Mouse (Mus musculus): Measurements from ENCODE around the gene Stx18. TPM values are rescaled to one million over a fixed set of nuclear protein-coding genes. Genes with fewer than 3 reads are reported as not detected.
A peak's percentile ranks its signal among the peaks of the same experiment; 100 is the strongest.

Gene Stx18
- polyA plus RNA-seq, 1 experiment from 2014 or later = 47.6 TPM

GRCm38 (mm10) chr5:38099139-38099676 is 60.7 kb downstream of the Stx18 start:
- Histone ChIP-seq H3K4me2 (replicated peaks; ENCODE audit: low read depth, low read length) (no peak overlapping the region), H3K9ac (replicated peaks; ENCODE audit: low read depth, low read length) (no peak overlapping the region), H3K27ac (ENCODE audit: low read length) (no peak overlapping the region), H3K36me3 (ENCODE audit: control insufficient read depth, insufficient read depth, low read length) (no peaks in the 10 kb centered on the region), H3K4me1 (ENCODE audit: control insufficient read depth, insufficient read depth, low read length) (no peaks in the 10 kb centered on the region), H3K4me3 (ENCODE audit: low read depth, low read length) (no peak overlapping the region), H3K27me3 (ENCODE audit: control insufficient read depth, insufficient read depth, low read length) (no peaks in the 10 kb centered on the region), H3K9me3 (ENCODE audit: control insufficient read depth, low read depth, low read length) (no peaks in the 10 kb centered on the region)
- ATAC-seq (ENCODE audit: insufficient number of reproducible peaks, insufficient read depth, low FRiP score, low read depth) = no peak
- WGBS = 94% methylated on average over 2 of the region's 2 CpGs

GRCm38 (mm10) chr5:38102945-38103344 is 64.4 kb downstream of the Stx18 start:
- no peak for ATAC-seq (ENCODE audit: insufficient number of reproducible peaks, insufficient read depth, low FRiP score, low read depth)
- no peaks in the 10 kb centered on the region for H3K9me3 ChIP-seq (ENCODE audit: control insufficient read depth, low read depth, low read length)
- no peaks in the 10 kb centered on the region for H3K4me1 ChIP-seq (ENCODE audit: control insufficient read depth, insufficient read depth, low read length)
- WGBS = 90% methylated on average over 2 of the region's 2 CpGs
- H3K4me2 ChIP-seq (replicated peaks; ENCODE audit: low read depth, low read length) = no peak overlapping the region
- no peaks in the 10 kb centered on the region for H3K27me3 ChIP-seq (ENCODE audit: control insufficient read depth, insufficient read depth, low read length)
- no peak overlapping the region for H3K27ac ChIP-seq (ENCODE audit: low read length)
- peaks cover 9% of the 10 kb centered on the region; the same call in 1 of the 2 replicates for H3K36me3 ChIP-seq (ENCODE audit: control insufficient read depth, insufficient read depth, low read length)
- no peak overlapping the region for H3K9ac ChIP-seq (replicated peaks; ENCODE audit: low read depth, low read length)
- no peak overlapping the region for H3K4me3 ChIP-seq (ENCODE audit: low read depth, low read length)

GRCm38 (mm10) chr5:38106080-38106697 is 67.6 kb downstream of the Stx18 start:
- no peak for ATAC-seq (ENCODE audit: insufficient number of reproducible peaks, insufficient read depth, low FRiP score, low read depth)
- no peaks in the 10 kb centered on the region for H3K27me3 ChIP-seq (ENCODE audit: control insufficient read depth, insufficient read depth, low read length)
- peaks cover 9% of the 10 kb centered on the region; the same call in 1 of the 2 replicates for H3K36me3 ChIP-seq (ENCODE audit: control insufficient read depth, insufficient read depth, low read length)
- H3K4me2 ChIP-seq (replicated peaks; ENCODE audit: low read depth, low read length) = no peak overlapping the region
- no peak overlapping the region for H3K4me3 ChIP-seq (ENCODE audit: low read depth, low read length)
- WGBS = 75% methylated on average over 14 of the region's 14 CpGs
- no peak overlapping the region for H3K9ac ChIP-seq (replicated peaks; ENCODE audit: low read depth, low read length)
- no peaks in the 10 kb centered on the region for H3K4me1 ChIP-seq (ENCODE audit: control insufficient read depth, insufficient read depth, low read length)
- H3K9me3 ChIP-seq (ENCODE audit: control insufficient read depth, low read depth, low read length) = no peaks in the 10 kb centered on the region
- H3K27ac ChIP-seq (ENCODE audit: low read length) = no peak overlapping the region

GRCm38 (mm10) chr5:38106807-38107206 is 68.3 kb downstream of the Stx18 start:
- no peaks in the 10 kb centered on the region for H3K4me1 ChIP-seq (ENCODE audit: control insufficient read depth, insufficient read depth, low read length)
- no peak overlapping the region for H3K4me2 ChIP-seq (replicated peaks; ENCODE audit: low read depth, low read length)
- no peak for ATAC-seq (ENCODE audit: insufficient number of reproducible peaks, insufficient read depth, low FRiP score, low read depth)
- no peaks in the 10 kb centered on the region for H3K9me3 ChIP-seq (ENCODE audit: control insufficient read depth, low read depth, low read length)
- H3K4me3 ChIP-seq (ENCODE audit: low read depth, low read length) = no peak overlapping the region
- no peak overlapping the region for H3K27ac ChIP-seq (ENCODE audit: low read length)
- no peak overlapping the region for H3K9ac ChIP-seq (replicated peaks; ENCODE audit: low read depth, low read length)
- WGBS = 87% methylated on average over 10 of the region's 10 CpGs
- no peaks in the 10 kb centered on the region for H3K27me3 ChIP-seq (ENCODE audit: control insufficient read depth, insufficient read depth, low read length)
- peaks cover 9% of the 10 kb centered on the region; the same call in 1 of the 2 replicates for H3K36me3 ChIP-seq (ENCODE audit: control insufficient read depth, insufficient read depth, low read length)

- no peaks in the 10 kb centered on the region for H3K9me3 ChIP-seq (ENCODE audit: control insufficient read depth, low read depth, low read length)
- peaks cover 7% of the 10 kb centered on the region; the same call in 1 of the 2 replicates for H3K36me3 ChIP-seq (ENCODE audit: control insufficient read depth, insufficient read depth, low read length)
- H3K9ac ChIP-seq (replicated peaks; ENCODE audit: low read depth, low read length) = no peak overlapping the region
- H3K27me3 ChIP-seq (ENCODE audit: control insufficient read depth, insufficient read depth, low read length) = no peaks in the 10 kb centered on the region
- no peak overlapping the region for H3K27ac ChIP-seq (ENCODE audit: low read length)
- no peaks in the 10 kb centered on the region for H3K4me1 ChIP-seq (ENCODE audit: control insufficient read depth, insufficient read depth, low read length)
- H3K4me2 ChIP-seq (replicated peaks; ENCODE audit: low read depth, low read length) = no peak overlapping the region
- 90% methylated on average over 2 of the region's 2 CpGs for WGBS
- ATAC-seq (ENCODE audit: insufficient number of reproducible peaks, insufficient read depth, low FRiP score, low read depth) = no peak
- H3K4me3 ChIP-seq (ENCODE audit: low read depth, low read length) = no peak overlapping the region
These were observed 76.0 kb downstream of the Stx18 start for GRCm38 (mm10) chr5:38114526-38114925.

GRCm38 (mm10) chr5:38117056-38117455 is 78.5 kb downstream of the Stx18 start:
- Histone ChIP-seq H3K27ac (ENCODE audit: low read length) (no peak overlapping the region), H3K9me3 (ENCODE audit: control insufficient read depth, low read depth, low read length) (no peaks in the 10 kb centered on the region), H3K36me3 (ENCODE audit: control insufficient read depth, insufficient read depth, low read length) (peaks cover 7% of the 10 kb centered on the region; the same call in 1 of the 2 replicates), H3K9ac (replicated peaks; ENCODE audit: low read depth, low read length) (no peak overlapping the region), H3K27me3 (ENCODE audit: control insufficient read depth, insufficient read depth, low read length) (no peaks in the 10 kb centered on the region), H3K4me2 (replicated peaks; ENCODE audit: low read depth, low read length) (no peak overlapping the region), H3K4me1 (ENCODE audit: control insufficient read depth, insufficient read depth, low read length) (no peaks in the 10 kb centered on the region), H3K4me3 (ENCODE audit: low read depth, low read length) (no peak overlapping the region)
- WGBS = 93% methylated on average over 1 of the region's 1 CpGs
- peak; percentile 88 for ATAC-seq (ENCODE audit: insufficient number of reproducible peaks, insufficient read depth, low FRiP score, low read depth)

GRCm38 (mm10) chr5:38119268-38119667 is 80.7 kb downstream of the Stx18 start:
- Histone ChIP-seq H3K4me2 (replicated peaks; ENCODE audit: low read depth, low read length) (no peak overlapping the region), H3K27me3 (ENCODE audit: control insufficient read depth, insufficient read depth, low read length) (no peaks in the 10 kb centered on the region), H3K4me1 (ENCODE audit: control insufficient read depth, insufficient read depth, low read length) (no peaks in the 10 kb centered on the region), H3K9me3 (ENCODE audit: control insufficient read depth, low read depth, low read length) (no peaks in the 10 kb centered on the region), H3K36me3 (ENCODE audit: control insufficient read depth, insufficient read depth, low read length) (peaks cover 7% of the 10 kb centered on the region; the same call in 1 of the 2 replicates), H3K4me3 (ENCODE audit: low read depth, low read length) (no peak overlapping the region), H3K27ac (ENCODE audit: low read length) (no peak overlapping the region), H3K9ac (replicated peaks; ENCODE audit: low read depth, low read length) (no peak overlapping the region)
- ATAC-seq (ENCODE audit: insufficient number of reproducible peaks, insufficient read depth, low FRiP score, low read depth) = no peak
- 96% methylated on average over 5 of the region's 5 CpGs for WGBS

GRCm38 (mm10) chr5:38121699-38122098 is 83.2 kb downstream of the Stx18 start:
- Histone ChIP-seq H3K4me2 (replicated peaks; ENCODE audit: low read depth, low read length) (no peak overlapping the region), H3K36me3 (ENCODE audit: control insufficient read depth, insufficient read depth, low read length) (peaks cover 2% of the 10 kb centered on the region; the same call in 1 of the 2 replicates), H3K4me3 (ENCODE audit: low read depth, low read length) (no peak overlapping the region), H3K9me3 (ENCODE audit: control insufficient read depth, low read depth, low read length) (no peaks in the 10 kb centered on the region), H3K4me1 (ENCODE audit: control insufficient read depth, insufficient read depth, low read length) (no peaks in the 10 kb centered on the region), H3K27me3 (ENCODE audit: control insufficient read depth, insufficient read depth, low read length) (no peaks in the 10 kb centered on the region), H3K27ac (ENCODE audit: low read length) (no peak overlapping the region), H3K9ac (replicated peaks; ENCODE audit: low read depth, low read length) (no peak overlapping the region)
- WGBS = 74% methylated on average over 7 of the region's 7 CpGs
- ATAC-seq (ENCODE audit: insufficient number of reproducible peaks, insufficient read depth, low FRiP score, low read depth) = no peak

Measured in stomach, embryonic 14.5 days (tissue).